Mouse (Mus musculus): ENCODE data around the gene Dusp14.

The Dusp14 gene

DNA sequence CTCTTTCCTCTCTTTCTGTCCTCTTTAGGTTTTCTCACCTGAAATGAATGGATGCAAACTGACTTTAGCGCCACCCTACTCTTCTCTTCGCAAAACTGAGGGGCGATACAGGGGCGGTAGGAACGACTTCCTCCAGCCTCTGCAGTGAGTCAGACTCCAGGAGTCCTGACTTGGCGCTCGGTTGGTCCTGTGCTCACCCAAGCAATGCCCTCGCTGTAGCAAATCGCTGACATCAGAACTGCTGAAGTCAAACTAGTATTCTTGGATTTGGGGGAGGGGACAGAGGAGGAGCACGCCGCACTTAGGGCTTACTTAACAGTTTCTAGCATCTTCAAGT, at the start of gene Dusp14:
Gene Dusp14 (minus strand): TSS at position 228 of the 337 bp plus-strand sequence.
- WGBS = 15% methylated on average over 11 of the region's 11 CpGs

DNA sequence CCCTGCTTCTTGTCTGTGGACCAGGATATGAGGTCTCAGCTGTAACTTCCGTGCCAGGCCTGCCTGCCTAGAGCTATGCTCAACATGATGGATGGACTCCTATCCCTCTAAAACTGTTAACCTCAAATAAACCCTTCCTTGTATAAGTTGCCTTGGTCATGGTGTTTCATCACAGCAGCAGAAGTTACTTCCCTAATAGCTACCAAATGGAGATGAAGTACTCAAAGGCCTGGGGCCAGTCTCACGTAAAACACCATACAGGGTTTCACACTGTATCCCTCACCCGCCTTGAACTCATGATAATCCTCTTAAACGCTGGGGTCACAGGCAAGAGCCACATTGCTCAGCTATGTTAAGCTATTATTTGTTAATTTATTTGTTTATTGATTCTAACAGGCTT, 48.4 kb upstream of the Dusp14 start:
- WGBS = 92% methylated on average over 4 of the region's 4 CpGs

DNA sequence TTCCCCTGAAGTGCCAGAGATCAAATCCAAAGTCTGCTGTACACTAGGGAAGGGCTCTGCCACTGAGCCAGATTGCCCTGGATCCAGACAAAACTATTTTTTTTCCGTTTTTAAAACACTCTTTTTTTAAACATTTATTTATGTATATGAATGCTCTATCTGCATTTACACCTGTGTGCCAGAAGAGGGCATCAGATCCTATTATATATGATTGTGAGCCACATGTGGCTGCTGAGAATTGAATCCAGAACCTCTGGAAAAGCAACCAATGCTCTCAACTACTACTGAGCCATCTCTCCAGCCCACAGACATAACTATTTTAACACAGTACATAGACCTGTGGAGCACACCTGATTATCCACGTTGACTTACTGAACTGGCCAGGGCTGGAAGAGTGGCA, 47.2 kb upstream of the Dusp14 start:
- WGBS = 54% methylated on average over 2 of the region's 2 CpGs

DNA sequence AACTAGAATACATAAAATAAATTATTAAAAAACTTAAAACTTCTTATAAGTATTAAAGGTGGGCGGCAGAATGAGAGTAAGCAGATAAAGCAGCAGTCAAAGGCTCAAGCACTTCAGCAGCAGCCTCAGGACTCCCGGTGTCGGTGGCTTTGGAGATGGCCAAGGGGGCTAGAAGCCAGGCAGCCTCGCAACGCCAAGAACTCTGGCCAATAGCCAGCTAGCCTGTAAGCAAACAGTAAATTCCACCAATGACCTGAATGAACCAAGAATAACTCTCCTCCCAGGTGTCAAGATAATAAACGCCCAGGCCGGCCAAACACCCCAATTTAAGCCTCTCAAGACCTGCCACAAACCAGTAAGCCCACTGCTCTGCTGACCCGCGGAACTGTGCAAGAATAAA, 46.6 kb upstream of the Dusp14 start:
- WGBS = 76% methylated on average over 9 of the region's 9 CpGs

DNA sequence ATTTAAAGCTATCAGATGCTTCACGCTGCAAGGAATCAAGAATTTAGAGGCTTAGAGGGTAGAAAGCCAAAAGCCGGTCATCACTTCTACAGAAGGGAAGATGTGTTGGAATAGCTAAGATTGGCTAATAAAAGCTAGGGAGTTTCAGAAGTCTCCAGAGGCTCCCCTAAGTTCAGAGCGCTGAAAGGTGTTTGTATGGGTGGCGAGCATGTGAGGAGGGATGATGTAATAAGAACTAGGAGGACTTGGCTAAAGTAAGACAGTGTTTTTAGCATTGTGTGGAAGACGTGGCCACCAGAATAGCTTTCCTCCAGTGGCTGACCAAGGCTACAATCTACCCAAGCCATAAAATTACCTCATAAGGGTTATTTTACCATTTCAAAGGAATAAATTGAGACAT, 44.6 kb upstream of the Dusp14 start:
- 53% methylated on average over 5 of the region's 5 CpGs for WGBS

DNA sequence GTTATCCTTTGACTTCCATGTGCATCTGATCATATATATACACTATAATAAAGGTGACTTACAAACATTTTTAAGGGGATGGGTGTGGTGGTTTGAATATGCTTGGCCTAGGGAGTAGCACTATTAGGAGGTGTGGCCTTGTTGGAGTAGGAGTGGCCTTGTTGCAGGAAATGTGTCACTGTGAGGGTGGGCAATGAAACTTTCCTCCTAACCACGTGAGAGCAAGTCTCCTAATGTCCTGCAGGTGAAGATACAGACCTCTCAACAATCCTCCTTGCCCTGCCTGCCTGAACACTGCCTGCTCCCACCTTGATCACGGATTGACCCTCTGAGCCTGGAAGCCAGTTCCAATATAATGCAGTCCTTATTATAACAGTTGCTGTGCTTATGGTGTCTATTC, 38.1 kb upstream of the Dusp14 start:
- 71% methylated on average over 2 of the region's 2 CpGs for WGBS

DNA sequence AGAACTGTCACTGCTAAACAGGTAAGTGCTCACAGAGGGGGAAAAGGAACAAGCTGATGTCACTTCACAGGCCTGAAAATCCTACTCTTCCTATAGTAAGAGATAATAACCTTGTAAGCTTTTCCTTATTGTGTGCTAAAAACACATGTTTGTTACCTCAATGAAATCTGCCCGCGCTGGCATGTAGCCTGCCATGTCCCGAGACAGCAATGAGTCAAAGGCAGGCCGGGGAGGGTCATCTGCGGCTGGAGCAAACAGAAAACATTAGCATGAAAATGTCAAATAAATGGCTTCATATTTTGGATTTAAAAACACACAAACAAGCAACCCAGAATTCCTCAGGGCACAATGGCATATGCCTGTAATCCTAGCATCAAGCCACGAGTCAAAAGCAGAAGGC, 35.0 kb upstream of the Dusp14 start:
- WGBS = 91% methylated on average over 6 of the region's 6 CpGs

DNA sequence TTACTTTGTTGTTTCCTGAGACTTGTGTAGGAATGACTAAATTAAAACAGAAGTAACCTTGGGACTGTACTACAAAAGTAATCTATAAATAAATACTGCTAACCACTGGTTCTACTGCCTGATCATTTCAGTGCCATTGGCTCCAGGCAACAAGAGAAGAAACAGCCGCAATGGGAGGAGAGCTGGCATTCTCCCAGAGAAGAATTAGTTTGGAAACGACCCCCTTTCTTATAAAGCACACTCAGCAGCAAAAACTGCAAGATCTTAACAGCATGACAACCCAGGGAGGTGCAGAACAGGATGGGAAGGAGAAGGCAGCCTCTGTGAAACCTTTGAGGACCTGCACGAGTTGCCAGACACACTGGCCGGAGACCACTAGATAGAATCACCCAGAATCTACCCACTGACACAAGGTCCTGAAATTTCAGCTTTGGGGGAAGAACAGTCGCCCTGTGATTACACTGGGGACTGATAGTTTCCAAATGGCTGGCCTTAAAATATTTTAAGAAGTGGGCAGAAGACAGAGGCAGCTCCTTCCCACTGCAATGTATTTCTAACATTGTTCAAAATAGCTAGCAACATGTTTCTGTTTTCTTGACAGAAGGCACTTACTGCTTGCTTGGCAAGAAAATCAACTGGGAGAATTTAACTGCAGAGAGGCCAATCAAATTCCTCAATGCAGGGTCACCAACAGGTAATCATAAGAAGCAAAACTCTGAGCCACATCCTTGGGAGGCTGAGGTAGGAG, 28.4 kb upstream of the Dusp14 start:
- 34% methylated on average over 5 of the region's 5 CpGs for WGBS

DNA sequence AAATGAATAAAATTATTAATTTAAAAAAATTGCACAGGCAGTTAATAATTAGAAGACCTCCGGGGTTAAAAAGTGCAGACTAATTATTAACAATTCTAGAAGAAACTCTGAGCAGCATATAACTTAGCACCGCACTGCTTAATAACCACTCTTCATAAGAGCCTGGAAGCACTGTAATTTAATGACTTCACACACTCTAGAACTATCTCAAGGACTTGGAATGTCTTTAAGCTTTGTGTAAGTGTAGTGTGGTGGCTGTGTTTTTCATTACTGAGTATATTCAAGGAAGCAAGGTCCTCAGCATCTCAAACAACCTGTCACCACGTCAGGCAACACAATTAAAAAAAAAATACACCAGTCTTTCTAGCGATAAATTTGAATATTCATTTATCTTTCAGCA, 26.0 kb upstream of the Dusp14 start:
- 66% methylated on average over 4 of the region's 4 CpGs for WGBS

DNA sequence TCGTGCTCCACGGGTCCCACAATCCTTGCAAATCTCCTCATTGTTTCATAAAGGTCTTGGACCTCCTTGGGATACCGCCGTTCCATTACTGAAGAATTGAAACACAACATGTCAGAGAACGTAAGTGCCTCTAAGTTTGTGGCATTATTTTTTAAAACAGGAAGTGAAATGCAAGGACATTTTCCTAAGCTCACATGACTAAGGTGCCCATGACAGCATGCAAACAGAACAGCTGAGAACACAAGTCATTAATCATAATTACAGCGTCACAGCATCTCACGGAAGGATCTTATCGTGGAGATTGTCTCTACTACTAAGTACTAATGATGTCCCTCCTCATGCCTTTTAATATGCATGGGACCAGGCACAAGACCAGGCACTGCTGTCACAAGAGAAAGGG, 21.5 kb upstream of the Dusp14 start:
- 88% methylated on average over 8 of the region's 8 CpGs for WGBS

DNA sequence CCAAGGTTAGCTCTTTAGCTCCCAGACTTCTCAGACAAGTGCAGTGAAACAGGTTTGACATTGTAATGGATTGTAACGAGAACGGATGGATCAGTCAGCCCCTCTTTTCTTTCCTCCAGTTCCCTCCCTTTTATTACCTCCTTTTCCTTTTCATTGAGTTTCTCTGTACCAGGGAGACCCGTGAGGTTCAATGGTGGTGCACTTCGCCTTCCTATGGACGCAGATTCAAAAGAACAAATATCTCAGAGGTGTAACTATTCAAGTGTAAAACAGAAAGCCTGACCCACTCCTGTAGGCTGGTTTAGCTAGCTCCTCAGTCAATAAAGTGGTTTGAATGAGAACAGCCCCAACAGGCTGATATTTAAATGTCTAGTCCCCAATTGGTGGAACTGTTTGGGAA, 12.8 kb upstream of the Dusp14 start:
- WGBS = 92% methylated on average over 5 of the region's 5 CpGs

DNA sequence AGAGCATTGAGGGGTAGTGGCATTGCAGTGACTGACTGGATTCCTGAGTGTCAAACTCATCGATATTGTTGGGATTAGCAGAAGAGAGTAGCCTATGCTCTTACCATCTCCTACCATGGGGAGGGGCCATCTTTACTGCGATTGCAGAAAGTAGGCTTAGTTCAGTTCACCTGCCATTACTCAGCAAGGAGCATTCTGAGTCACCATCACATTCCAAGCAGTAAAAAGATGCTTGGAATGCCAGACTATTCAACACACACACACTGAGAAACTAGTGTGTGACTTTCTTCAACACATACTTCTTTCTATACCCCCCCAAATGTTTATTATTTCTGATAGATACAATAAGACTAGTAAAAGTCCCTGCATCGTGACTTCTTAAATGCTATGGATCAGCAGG, 11.3 kb upstream of the Dusp14 start:
- 80% methylated on average over 3 of the region's 3 CpGs for WGBS

DNA sequence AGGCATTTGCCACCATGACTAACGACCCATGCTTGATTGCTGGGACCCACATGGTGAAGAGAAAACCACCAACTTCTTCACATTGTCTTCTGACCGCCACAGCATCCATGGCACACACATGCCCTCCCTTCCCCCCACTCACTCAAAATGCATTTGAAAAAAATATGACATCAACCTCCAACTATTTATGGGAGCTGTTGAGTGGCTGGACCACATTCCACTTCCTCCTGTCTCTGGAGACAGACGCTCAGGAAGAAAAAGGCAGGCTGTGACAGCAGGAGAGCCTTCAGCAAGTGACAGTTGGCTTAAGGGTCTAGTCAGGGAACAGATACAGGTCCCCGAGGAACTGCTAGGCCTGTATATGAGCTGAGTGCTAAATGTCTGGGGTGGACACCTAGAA, 10.8 kb upstream of the Dusp14 start:
- WGBS = 63% methylated on average over 4 of the region's 4 CpGs

DNA sequence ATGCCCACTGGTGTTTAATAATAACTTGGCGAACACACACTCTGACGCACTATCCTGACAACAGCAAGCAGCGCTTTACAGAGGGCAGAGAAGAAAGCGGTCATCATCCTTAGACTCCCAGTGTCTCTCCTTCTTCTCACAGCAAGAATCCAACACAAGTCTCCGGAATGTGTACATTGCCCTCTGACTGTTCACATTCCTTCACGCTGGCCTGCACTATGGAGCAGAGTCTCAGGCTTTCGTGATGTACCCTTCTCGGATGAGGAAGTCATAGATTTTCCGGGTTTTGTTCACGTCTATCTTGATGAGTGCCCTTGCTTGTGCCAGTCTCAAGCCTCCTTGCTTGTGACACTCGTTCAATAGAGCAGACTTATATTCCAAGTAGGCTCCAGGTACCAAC, 10.3 kb upstream of the Dusp14 start:
- WGBS = 74% methylated on average over 11 of the region's 11 CpGs

DNA sequence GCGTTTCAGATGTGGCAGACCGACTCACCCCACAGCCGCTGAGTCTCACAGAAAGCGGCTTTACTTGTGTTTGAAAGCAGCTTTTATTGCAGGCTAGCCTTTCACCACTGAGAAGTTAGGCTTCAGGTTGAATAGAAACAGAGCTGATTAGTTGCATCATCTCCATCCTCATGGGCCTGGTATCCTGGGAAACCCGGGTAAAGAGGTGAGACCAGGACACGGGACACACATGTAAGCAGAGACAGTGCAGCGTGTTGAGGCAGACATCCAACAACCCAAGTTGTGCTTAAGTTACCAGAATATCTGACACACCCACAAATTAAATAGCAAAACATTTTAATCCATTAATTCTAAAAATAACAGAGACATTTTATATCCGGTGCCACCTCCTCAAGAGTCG, 9.5 kb upstream of the Dusp14 start:
- WGBS = 50% methylated on average over 9 of the region's 9 CpGs

DNA sequence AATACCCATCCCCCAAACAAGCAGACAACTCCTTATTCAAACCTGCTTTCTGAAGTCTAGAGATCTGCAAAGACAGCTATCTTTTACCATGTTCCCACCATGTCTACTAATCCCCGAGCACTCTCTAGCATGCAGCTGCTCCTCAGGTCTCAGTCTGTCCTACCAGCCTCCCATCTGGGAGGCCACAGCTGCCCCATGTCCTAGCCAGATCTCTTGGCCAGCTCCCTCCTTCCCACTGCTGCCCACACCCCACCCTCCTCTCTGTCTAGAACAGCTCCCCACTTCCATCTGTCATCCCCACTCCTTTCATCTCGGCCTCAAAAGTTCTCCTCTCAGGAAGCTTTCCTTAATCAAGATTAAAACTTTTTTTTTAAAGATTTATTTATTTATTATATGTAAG, 7.9 kb upstream of the Dusp14 start:
- 38% methylated on average over 2 of the region's 2 CpGs for WGBS

DNA sequence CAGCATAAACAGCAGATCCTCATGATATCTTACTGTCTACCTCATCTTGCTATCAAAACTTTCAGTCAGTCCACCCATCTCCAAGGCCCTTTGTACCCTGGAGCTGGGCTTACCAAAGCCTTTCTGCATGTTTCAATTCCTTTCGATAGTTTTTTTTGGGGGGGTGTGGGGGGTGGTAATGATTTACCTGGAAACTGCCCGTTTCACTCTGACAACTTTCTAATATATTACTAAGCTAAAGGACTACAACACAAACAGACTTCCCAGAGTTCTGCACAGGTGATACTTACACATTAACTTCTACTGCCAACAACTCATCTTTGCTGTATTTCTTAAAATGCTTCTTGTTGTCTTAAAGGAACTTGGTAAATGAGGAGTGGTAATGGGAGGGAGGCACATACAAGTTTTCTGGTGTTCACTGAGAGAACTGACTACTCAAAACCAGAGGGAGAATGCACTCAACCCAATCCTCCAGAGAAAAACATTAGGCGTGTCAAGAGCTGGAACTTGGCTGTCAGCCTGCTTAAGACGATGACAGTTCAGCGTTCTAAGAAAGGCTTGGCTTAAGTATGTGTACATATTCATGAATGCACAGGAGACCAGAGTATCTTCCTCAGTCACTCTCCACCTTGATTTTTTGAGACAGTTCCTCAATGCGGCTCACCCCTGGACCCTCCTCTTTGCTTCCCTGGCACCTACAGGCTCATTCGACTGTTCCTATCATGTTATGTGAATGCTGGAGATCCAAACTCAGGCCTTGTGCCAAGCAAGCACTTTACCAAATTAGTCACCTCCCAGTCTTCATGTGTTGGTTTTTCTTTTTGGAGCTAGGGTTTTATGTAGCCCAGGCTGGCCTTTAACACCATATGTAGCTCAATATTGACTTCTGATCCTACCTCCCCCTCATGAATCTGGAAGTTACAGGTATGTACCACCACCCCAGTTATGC, 5.0 kb upstream of the Dusp14 start:
- 37% methylated on average over 7 of the region's 7 CpGs for WGBS

DNA sequence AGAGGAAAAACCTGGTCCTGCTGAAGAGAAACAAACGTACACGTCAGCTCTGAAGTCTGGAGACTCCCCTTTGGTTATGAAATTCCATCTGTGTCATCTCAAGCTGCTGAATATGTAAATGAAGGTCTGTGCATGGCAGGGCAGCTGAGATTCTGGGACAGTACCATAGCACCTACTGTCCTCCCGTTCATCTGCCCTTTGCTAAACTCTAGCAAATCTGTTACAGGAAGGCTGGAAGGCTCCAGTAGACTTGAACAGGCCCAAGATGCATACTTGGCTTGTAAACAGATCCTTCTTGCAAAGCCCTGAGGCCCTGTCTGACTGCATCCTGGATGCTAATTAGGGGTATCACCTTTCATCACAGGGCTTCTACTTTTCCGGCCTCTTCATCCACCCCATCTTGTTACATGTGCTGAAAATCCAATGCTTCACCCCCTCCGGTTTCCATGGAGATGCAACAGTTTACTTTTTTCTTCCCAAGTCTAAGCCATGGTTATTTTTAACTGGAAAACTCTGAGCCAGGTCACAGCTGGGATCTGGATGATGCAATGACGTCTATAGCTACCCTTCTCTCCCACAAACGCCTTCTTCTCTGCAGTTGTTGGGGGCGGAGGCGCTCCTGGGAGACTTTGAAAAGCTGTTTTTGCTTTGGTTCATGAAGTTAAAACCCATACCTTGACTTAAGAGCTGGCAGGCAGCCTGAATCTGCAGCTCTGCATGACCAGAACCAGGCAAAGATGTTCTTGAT, 4.0 kb upstream of the Dusp14 start:
- whole genome bisulfite sequencing = 26% methylated on average over 9 of the region's 9 CpGs

DNA sequence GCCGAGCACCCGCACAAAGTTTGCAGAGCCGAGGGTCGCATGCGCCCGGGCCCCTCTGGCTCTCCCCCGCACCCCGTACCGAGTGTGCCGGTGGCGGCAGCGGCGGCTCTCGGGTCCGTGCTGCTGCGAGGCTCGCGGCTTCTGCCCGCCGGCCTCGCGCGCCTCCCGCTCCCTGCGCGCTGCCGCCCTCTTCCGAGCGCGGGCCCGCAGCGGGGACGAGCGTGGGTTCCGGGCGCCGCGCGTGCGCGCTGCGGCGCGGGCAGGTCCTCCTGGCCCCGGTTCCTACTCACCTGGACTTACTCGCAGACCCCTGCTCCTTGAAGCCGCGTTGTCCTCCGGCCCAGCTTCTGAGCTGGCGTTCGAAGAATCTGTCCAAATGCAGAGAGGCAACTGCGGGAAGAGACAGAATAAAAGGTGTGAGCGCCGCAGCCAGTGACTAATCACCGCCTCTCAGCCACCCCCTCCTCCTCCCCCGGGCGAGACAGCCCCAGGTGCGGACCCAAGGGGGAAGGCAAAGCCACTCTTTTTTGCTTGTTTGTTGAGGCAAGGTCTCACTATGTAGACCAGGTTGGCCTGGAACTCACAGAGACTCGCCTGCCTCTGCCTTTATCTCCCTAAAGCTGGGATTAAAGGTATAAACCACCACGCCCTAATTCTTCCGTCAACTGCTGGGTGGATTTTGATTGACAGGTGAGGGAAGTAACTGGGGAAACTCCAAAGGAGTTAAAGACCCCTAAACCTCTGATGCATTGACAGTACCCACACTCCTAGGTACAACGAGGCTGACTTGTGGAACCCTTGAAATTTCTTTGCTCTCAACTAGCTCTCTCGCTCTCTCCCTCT, 649 bp downstream of the Dusp14 start:
- 1% methylated on average over 63 of the region's 63 CpGs for WGBS

DNA sequence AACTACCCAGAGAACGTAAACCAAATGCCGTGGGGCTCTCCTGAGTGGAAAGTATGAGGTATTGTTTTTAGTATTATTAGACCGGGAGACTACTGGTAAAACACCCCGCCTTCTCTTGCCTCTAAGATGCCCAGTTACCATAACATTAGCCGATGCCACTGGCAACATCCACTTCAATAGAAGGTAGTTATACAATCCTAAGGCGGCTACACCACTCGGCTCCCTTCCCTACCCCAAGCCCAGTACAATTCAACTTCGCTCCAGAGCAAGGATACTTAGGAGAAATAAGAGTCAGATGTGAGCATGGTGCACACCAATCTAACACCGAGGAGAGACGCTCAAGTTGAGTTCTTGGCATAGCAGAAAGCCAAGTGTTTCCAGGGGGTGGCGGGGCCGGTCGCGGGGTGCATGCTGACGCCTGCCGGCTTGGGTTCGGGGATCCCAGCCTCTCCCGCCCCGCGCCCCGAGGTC, 1.3 kb downstream of the Dusp14 start:
- 2% methylated on average over 21 of the region's 21 CpGs for WGBS

DNA sequence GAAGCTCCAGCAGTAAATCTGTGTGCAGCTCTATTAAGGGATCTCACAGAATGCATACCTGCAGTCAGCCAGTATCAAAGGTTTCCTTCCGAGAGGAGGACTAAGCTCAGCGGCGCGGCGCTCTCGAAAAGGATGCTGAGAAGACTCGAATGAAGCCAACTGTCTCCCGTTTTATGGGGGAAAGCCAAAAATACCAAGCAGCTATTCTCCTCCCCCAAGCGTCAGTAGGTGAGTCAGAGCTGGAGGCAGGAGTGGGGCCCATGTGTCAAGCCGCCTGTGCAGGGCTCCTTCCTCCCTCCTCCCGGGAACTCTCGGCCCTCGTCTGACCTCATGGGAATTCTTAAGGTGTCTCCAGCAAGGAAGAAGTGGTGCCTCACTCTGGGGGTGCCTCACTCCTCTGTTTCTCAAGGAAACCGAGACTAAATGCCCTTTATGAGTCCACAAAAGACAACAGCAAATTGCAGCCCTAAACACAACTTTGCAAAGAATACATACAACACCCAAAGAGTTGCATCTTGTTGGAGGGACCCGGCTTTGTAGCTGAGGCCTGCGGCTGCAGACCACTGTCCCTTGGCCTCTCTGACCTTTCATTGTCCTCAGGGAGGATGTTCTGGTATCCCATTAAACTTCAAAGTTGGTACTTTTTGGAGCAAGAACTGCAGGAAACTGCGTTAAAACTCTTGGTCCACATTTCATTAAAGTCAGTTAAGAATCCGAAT, 2.0 kb downstream of the Dusp14 start:
- 11% methylated on average over 18 of the region's 18 CpGs for WGBS
